Mouse (Mus musculus): ENCODE results near the gene Ptk6. TPM values are rescaled to one million over a fixed set of nuclear protein-coding genes. Genes with fewer than 3 reads are reported as not detected.
A peak's percentile ranks its signal among the peaks of the same experiment; 100 is the strongest.

Ptk6 gene
- polyA plus RNA-seq, 1 experiment from 2014 or later: not detected

GRCm38 (mm10) chr2:181157716-181158302 lies 44.8 kb downstream of the Ptk6 start:
- Histone ChIP-seq H3K4me2 (peak overlapping the region; percentile 70), H3K4me3 (replicated peaks) (no peak overlapping the region), H3K36me3 (peaks cover 7% of the 10 kb centered on the region), H3K27ac (replicated peaks) (peak overlapping the region; percentile 90), H3K9ac (replicated peaks) (peak overlapping the region; percentile 56; the same call in 1 of the 2 replicates), H3K4me1 (peaks cover 55% of the 10 kb centered on the region), H3K27me3 (replicated peaks) (peaks cover 4% of the 10 kb centered on the region; the same call in 1 of the 2 replicates), H3K9me3 (replicated peaks) (no peaks in the 10 kb centered on the region)
- 81% methylated on average over 6 of the region's 6 CpGs for WGBS
- ATAC-seq (ENCODE audit: low FRiP score): no peak

- Histone ChIP-seq H3K27me3 (replicated peaks) (peaks cover 8% of the 10 kb centered on the region; the same call in 1 of the 2 replicates), H3K9ac (replicated peaks) (peak overlapping the region; percentile 56), H3K27ac (replicated peaks) (peak overlapping the region; percentile 90), H3K4me2 (peak overlapping the region; percentile 70), H3K36me3 (peaks cover 12% of the 10 kb centered on the region), H3K4me1 (peaks cover 55% of the 10 kb centered on the region), H3K9me3 (replicated peaks) (no peaks in the 10 kb centered on the region), H3K4me3 (replicated peaks) (peak overlapping the region; percentile 60)
- 0 out of 2 replicates have a peak, but pooled peaks have one; percentile 0 for ATAC-seq (ENCODE audit: low FRiP score)
- 78% methylated on average over 4 of the region's 4 CpGs for WGBS
Measured at GRCm38 (mm10) chr2:181157180-181157579, 45.4 kb downstream of the Ptk6 start.

GRCm38 (mm10) chr2:181156248-181157121 lies 46.1 kb downstream of the Ptk6 start, which contains the start of gene Eef1a2:
Gene Eef1a2 (minus strand): TSS chr2:181157014.
- Histone ChIP-seq H3K9me3 (replicated peaks) (no peaks in the 10 kb centered on the region), H3K4me1 (peaks cover 55% of the 10 kb centered on the region), H3K4me3 (replicated peaks) (peak within 1 kb of the TSS; percentile 60), H3K27ac (replicated peaks) (peak within 1 kb of the TSS; percentile 90), H3K4me2 (peak within 1 kb of the TSS; percentile 70), H3K27me3 (replicated peaks) (peaks cover 8% of the 10 kb centered on the region; the same call in 1 of the 2 replicates), H3K36me3 (peaks cover 12% of the 10 kb centered on the region), H3K9ac (replicated peaks) (peak within 1 kb of the TSS; percentile 56)
- 3% methylated on average over 55 of the region's 55 CpGs for WGBS
- ATAC-seq (ENCODE audit: low FRiP score): peak; percentile 81

DNA sequence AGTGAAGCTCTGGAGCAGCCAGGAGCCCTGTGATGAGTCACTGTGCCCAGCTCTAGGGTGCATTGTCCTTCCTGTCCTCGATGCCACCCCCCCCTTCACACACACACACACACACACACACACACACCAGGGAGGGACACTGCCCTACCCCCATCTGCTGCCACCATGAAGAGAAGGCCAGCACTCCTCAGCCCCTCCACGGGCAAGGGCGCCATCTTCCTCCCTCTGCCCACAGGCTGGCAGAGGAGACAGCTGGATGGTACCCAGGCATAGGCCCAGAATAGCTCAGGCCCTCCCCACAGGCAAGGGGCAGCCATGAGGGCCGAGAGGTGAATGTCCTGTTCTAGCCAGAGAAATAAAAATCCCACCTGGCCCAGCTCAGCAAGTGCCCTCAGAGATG lies 46.8 kb downstream of the Ptk6 start:
- Histone ChIP-seq H3K4me1 (peaks cover 55% of the 10 kb centered on the region), H3K27me3 (replicated peaks) (peaks cover 8% of the 10 kb centered on the region; the same call in 1 of the 2 replicates)

DNA sequence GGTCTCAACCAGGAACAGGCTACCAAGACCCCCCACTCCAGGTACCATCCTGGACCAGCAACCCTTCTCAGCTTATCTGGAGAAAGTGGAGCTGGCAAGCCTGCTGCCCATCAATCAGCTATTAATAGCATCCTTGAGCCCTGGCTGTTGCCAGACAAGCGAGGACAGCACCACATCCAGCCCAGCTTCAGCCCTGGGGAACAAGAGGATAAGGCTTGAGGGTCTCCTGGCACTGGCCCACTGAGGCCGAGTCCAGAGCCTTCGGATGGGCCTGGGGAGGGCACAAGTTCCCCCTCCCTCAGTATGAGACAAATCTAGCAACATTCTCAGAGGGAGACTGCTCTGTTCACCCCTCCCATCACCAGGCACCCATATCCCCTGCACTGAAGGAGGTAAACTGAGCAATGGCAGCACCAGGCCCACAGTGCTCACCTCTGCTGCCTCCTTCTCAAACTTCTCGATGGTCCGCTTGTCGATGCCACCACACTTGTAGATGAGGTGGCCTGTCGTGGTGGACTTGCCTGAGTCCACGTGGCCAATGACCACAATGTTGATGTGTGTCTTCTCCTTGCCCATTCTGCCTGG lies 47.7 kb downstream of the Ptk6 start:
- Histone ChIP-seq H3K4me3 (replicated peaks) (peak overlapping the region; percentile 60), H3K27ac (replicated peaks) (no peak overlapping the region)

More for the DNA sequence above, 46.8 kb downstream of the Ptk6 start:
- H3K9me3 ChIP-seq (replicated peaks): no peaks in the 10 kb centered on the region
- peak; percentile 6; the same call in 1 of the 2 replicates for ATAC-seq (ENCODE audit: low FRiP score)
- peak overlapping the region; percentile 60 for H3K4me3 ChIP-seq (replicated peaks)
- H3K9ac ChIP-seq (replicated peaks): peak overlapping the region; percentile 56
- peak overlapping the region; percentile 70 for H3K4me2 ChIP-seq
- peak overlapping the region; percentile 90 for H3K27ac ChIP-seq (replicated peaks)
- 66% methylated on average over 4 of the region's 4 CpGs for WGBS
- peaks cover 13% of the 10 kb centered on the region for H3K36me3 ChIP-seq

GRCm38 (mm10) chr2:181154361-181154760 lies 48.2 kb downstream of the Ptk6 start:
- peaks cover 43% of the 10 kb centered on the region for H3K4me1 ChIP-seq
- no peaks in the 10 kb centered on the region for H3K9me3 ChIP-seq (replicated peaks)
- H3K27ac ChIP-seq (replicated peaks): no peak overlapping the region
- no peak for ATAC-seq (ENCODE audit: low FRiP score)
- H3K4me2 ChIP-seq: peak overlapping the region; percentile 70
- peak overlapping the region; percentile 60 for H3K4me3 ChIP-seq (replicated peaks)
- peaks cover 16% of the 10 kb centered on the region; the same call in 1 of the 2 replicates for H3K27me3 ChIP-seq (replicated peaks)
- H3K36me3 ChIP-seq: peaks cover 22% of the 10 kb centered on the region
- 90% methylated on average over 3 of the region's 3 CpGs for WGBS
- H3K9ac ChIP-seq (replicated peaks): no peak overlapping the region

More for the DNA sequence above, 47.7 kb downstream of the Ptk6 start:
- WGBS: 77% methylated on average over 8 of the region's 8 CpGs
- H3K9ac ChIP-seq (replicated peaks): no peak overlapping the region
- H3K4me2 ChIP-seq: peak overlapping the region; percentile 70
- H3K4me1 ChIP-seq: peaks cover 49% of the 10 kb centered on the region
- peaks cover 21% of the 10 kb centered on the region for H3K36me3 ChIP-seq
- H3K27me3 ChIP-seq (replicated peaks): peaks cover 12% of the 10 kb centered on the region; the same call in 1 of the 2 replicates
- no peak for ATAC-seq (ENCODE audit: low FRiP score)
- no peaks in the 10 kb centered on the region for H3K9me3 ChIP-seq (replicated peaks)

DNA sequence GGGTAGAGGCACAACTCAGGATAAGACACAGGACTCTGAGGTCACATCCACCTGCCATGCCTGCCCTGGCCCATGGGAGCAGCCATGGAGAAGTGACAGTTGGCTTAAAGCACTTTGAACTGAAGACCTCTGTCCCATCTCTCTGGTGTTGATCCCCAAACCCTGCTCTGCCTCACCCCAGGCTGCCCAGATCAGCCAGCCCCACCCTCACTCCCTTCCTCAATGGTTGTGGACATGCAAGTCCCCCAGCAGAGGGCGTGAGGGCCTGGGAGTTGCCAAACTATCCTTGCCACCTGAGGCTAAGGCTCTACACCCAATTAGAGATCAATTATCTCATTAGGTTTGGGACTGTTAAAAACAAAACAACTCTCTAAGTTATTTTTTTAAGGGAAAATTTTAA lies 48.8 kb downstream of the Ptk6 start:
- peaks cover 38% of the 10 kb centered on the region for H3K4me1 ChIP-seq
- peaks cover 16% of the 10 kb centered on the region; the same call in 1 of the 2 replicates for H3K27me3 ChIP-seq (replicated peaks)
- no peak overlapping the region for H3K27ac ChIP-seq (replicated peaks)
- no peak overlapping the region for H3K4me3 ChIP-seq (replicated peaks)
- WGBS: 4% methylated on average over 1 of the region's 1 CpGs
- H3K4me2 ChIP-seq: peak overlapping the region; percentile 70; the same call in 1 of the 2 replicates
- ATAC-seq (ENCODE audit: low FRiP score): no peak
- H3K9ac ChIP-seq (replicated peaks): no peak overlapping the region
- no peaks in the 10 kb centered on the region for H3K9me3 ChIP-seq (replicated peaks)
- H3K36me3 ChIP-seq: peaks cover 24% of the 10 kb centered on the region

- peaks cover 40% of the 10 kb centered on the region for H3K4me1 ChIP-seq
- H3K9ac ChIP-seq (replicated peaks): no peak overlapping the region
- H3K27me3 ChIP-seq (replicated peaks): peaks cover 16% of the 10 kb centered on the region; the same call in 1 of the 2 replicates
- no peak for ATAC-seq (ENCODE audit: low FRiP score)
- 94% methylated on average over 1 of the region's 1 CpGs for WGBS
- H3K36me3 ChIP-seq: peaks cover 28% of the 10 kb centered on the region
- H3K4me3 ChIP-seq (replicated peaks): no peak overlapping the region
- no peaks in the 10 kb centered on the region for H3K9me3 ChIP-seq (replicated peaks)
- no peak overlapping the region for H3K4me2 ChIP-seq
- no peak overlapping the region for H3K27ac ChIP-seq (replicated peaks)
Measured at GRCm38 (mm10) chr2:181153131-181153530, 49.5 kb downstream of the Ptk6 start.

DNA sequence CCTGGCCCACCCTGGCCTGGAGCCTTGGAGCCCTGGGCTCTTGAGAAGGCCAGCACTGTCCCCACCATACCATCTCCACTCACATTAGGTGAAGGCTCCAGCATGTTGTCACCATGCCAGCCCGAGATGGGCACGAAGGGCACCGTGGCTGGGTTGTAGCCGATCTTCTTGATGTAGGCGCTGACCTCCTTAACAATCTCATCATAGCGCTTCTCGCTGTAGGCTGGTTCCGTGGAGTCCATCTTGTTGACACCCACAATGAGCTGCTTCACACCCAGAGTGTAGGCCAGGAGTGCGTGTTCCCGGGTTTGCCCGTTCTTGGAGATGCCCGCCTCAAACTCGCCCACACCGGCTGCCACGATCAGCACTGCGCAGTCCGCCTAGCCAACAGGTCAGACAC lies 49.9 kb downstream of the Ptk6 start:
- no peak overlapping the region for H3K4me2 ChIP-seq
- H3K9me3 ChIP-seq (replicated peaks): no peaks in the 10 kb centered on the region
- no peak for ATAC-seq (ENCODE audit: low FRiP score)
- WGBS: 96% methylated on average over 17 of the region's 17 CpGs
- H3K4me3 ChIP-seq (replicated peaks): no peak overlapping the region
- H3K27ac ChIP-seq (replicated peaks): no peak overlapping the region
- H3K9ac ChIP-seq (replicated peaks): no peak overlapping the region
- peaks cover 40% of the 10 kb centered on the region for H3K4me1 ChIP-seq
- peaks cover 16% of the 10 kb centered on the region; the same call in 1 of the 2 replicates for H3K27me3 ChIP-seq (replicated peaks)
- H3K36me3 ChIP-seq: peaks cover 28% of the 10 kb centered on the region

- no peak overlapping the region for H3K9ac ChIP-seq (replicated peaks)
- 75% methylated on average over 6 of the region's 6 CpGs for WGBS
- H3K4me2 ChIP-seq: no peak overlapping the region
- H3K27me3 ChIP-seq (replicated peaks): peaks cover 19% of the 10 kb centered on the region; the same call in 1 of the 2 replicates
- no peak for ATAC-seq (ENCODE audit: low FRiP score)
- H3K27ac ChIP-seq (replicated peaks): no peak overlapping the region
- peaks cover 40% of the 10 kb centered on the region for H3K36me3 ChIP-seq
- no peak overlapping the region for H3K4me3 ChIP-seq (replicated peaks)
- H3K9me3 ChIP-seq (replicated peaks): no peaks in the 10 kb centered on the region
- peaks cover 24% of the 10 kb centered on the region for H3K4me1 ChIP-seq
Measured at GRCm38 (mm10) chr2:181150281-181150680, 52.3 kb downstream of the Ptk6 start.

GRCm38 (mm10) chr2:181148318-181148955 lies 54.2 kb downstream of the Ptk6 start:
- Histone ChIP-seq H3K9ac (replicated peaks) (peak overlapping the region; percentile 34; the same call in 1 of the 2 replicates), H3K9me3 (replicated peaks) (no peaks in the 10 kb centered on the region), H3K27ac (replicated peaks) (0 out of 2 replicates have a peak overlapping the region, but pooled peaks have one; percentile 51), H3K27me3 (replicated peaks) (peaks cover 23% of the 10 kb centered on the region; the same call in 1 of the 2 replicates), H3K4me2 (peak overlapping the region; percentile 63), H3K4me1 (peaks cover 12% of the 10 kb centered on the region), H3K36me3 (peaks cover 40% of the 10 kb centered on the region), H3K4me3 (replicated peaks) (peak overlapping the region; percentile 35)
- 14% methylated on average over 31 of the region's 31 CpGs for WGBS
- no peak for ATAC-seq (ENCODE audit: low FRiP score)
